Mouse (Mus musculus): ENCODE measurements at regions not wholly inside any gene's neighbourhood (a gene's known extent, or its start where the extent isn't known, plus 50 kb on each side); places are given as distances from the start of the nearest gene placed in this dataset.

DNA sequence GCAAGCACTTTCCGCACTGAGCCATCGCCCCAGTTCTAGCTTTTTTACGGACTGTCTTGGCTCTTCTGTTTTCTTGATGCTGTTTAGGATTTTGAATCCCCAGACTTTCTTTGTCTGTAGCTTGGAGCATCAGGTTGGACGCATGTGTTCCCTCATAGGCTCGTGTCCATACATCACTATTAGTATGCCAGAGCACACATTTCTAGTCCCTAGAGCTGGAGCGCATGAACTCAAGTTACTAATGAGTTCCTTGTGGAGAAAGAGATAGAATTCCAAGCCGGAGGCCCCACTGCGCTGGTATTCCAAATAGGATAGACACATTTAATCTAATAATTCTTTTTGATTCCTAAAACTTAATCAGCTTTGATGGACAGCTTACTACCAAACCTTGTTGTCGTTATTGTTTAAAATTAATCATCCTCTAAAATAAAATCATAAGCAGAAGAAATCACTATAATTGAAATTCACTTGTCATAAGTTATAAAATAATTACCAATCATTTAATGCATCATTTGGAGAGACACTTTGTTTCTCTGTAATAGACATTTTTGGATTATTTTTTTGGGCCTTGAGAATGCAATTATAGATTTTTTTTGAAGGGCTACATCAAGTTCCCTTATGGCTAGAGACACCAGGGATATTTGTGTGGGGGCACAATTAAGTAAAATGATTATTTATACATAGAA is 74.5 kb upstream of the Sash1 start:
- H3K9ac ChIP-seq (ENCODE audit: low read depth, low read length) = no peak overlapping the region
- no peak overlapping the region for H3K4me3 ChIP-seq (ENCODE audit: insufficient read depth, low read depth, low read length)
- 97% methylated on average over 9 of the region's 9 CpGs for WGBS
- H3K4me1 ChIP-seq (ENCODE audit: control insufficient read depth, insufficient read depth, low read length) = peaks cover 5% of the 10 kb centered on the region
- H3K27me3 ChIP-seq (ENCODE audit: control insufficient read depth, insufficient read depth, low read length) = no peaks in the 10 kb centered on the region
- no peak overlapping the region for H3K27ac ChIP-seq (replicated peaks; ENCODE audit: insufficient read depth, low read depth, low read length)
- no peaks in the 10 kb centered on the region for H3K79me2 ChIP-seq (ENCODE audit: control insufficient read depth, insufficient read depth, low read length)
- no peak for DNase-seq (ENCODE audit: extremely low read depth, low read depth, low spot score)
- TF ChIP-seq POLR2A (IDR thresholded peaks at IDR 0.05; ENCODE audit: extremely low read depth, insufficient read depth, low read length) (no peak), CTCF (IDR thresholded peaks at IDR 0.05; ENCODE audit: low read depth, low read length) (no peak)
- no peaks in the 10 kb centered on the region for H3K36me3 ChIP-seq (ENCODE audit: control insufficient read depth, insufficient read depth, low read length)

DNA sequence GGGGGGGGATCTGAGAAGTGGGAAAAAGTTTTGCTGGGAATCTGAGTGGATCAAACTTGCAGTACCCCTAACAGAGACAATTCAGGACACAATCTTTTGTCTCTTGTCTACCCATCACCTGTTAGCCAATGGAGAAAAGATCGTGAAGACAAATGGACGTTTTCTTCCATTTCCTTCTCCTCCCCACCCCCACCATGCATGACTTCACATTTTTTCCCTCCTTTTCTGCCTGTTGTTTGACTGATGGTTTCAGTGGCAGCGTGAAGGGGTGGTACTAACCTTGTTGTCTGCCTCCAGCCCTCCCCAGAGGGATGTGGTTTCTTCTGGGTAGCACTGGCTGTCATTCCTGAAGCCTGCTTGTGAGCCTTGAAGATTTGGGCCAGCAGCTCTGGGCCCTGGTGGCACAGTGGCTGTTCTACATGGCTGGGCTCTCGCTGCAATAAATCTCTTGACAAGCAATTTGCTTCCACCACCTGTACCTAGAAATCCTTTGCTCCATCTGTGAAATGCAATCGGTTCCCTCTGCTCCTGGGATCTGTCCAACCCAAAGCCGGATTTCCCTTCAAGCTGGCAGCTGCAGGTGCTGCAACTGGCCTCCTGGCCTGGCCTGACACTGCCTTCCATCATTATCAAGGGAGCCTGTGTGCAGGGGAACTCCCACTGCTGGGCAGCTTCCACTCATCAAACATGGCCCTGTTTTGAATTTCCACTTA is 69.8 kb upstream of the Sash1 start:
- no peak overlapping the region for H3K27ac ChIP-seq (replicated peaks; ENCODE audit: insufficient read depth, low read depth, low read length)

DNA sequence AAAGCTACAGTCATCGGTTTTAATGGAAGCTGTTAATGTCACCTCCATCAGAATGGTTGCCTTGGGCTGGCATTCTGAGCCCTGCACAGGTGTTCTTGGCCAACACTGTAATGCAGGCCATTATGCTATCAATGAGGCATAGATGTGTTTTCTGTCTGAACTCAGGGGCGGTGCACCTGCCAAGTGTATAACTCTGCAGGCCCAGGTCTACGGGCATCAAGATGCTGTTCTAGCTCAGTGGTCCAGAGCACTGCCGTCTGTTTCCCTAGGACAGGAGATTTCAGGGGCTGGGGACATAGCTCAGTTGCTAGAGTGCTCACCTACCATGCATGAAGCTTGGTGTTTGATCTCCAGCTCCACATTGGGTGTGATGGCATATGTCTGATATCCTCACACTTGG is 68.1 kb upstream of the Sash1 start:
- 98% methylated on average over 4 of the region's 4 CpGs for WGBS
- no peak for TF ChIP-seq POLR2A (IDR thresholded peaks at IDR 0.05; ENCODE audit: extremely low read depth, insufficient read depth, low read length)
- no peak for TF ChIP-seq CTCF (IDR thresholded peaks at IDR 0.05; ENCODE audit: low read depth, low read length)
- no peak for DNase-seq (ENCODE audit: extremely low read depth, low read depth, low spot score)
- Histone ChIP-seq H3K4me1 (ENCODE audit: control insufficient read depth, insufficient read depth, low read length) (peaks cover 16% of the 10 kb centered on the region), H3K27me3 (ENCODE audit: control insufficient read depth, insufficient read depth, low read length) (no peaks in the 10 kb centered on the region), H3K79me2 (ENCODE audit: control insufficient read depth, insufficient read depth, low read length) (no peaks in the 10 kb centered on the region), H3K36me3 (ENCODE audit: control insufficient read depth, insufficient read depth, low read length) (no peaks in the 10 kb centered on the region), H3K9ac (ENCODE audit: low read depth, low read length) (no peak overlapping the region), H3K27ac (replicated peaks; ENCODE audit: insufficient read depth, low read depth, low read length) (no peak overlapping the region), H3K4me3 (ENCODE audit: insufficient read depth, low read depth, low read length) (no peak overlapping the region)

More for the DNA sequence above, 69.8 kb upstream of the Sash1 start:
- TF ChIP-seq POLR2A (IDR thresholded peaks at IDR 0.05; ENCODE audit: extremely low read depth, insufficient read depth, low read length) = no peak
- no peak for TF ChIP-seq CTCF (IDR thresholded peaks at IDR 0.05; ENCODE audit: low read depth, low read length)
- DNase-seq (ENCODE audit: extremely low read depth, low read depth, low spot score) = no peak
- Histone ChIP-seq H3K9ac (ENCODE audit: low read depth, low read length) (no peak overlapping the region; the same call in 1 of the 2 replicates), H3K79me2 (ENCODE audit: control insufficient read depth, insufficient read depth, low read length) (no peaks in the 10 kb centered on the region), H3K4me3 (ENCODE audit: insufficient read depth, low read depth, low read length) (no peak overlapping the region), H3K27me3 (ENCODE audit: control insufficient read depth, insufficient read depth, low read length) (no peaks in the 10 kb centered on the region), H3K4me1 (ENCODE audit: control insufficient read depth, insufficient read depth, low read length) (peaks cover 14% of the 10 kb centered on the region), H3K36me3 (ENCODE audit: control insufficient read depth, insufficient read depth, low read length) (no peaks in the 10 kb centered on the region)
- WGBS = 61% methylated on average over 6 of the region's 6 CpGs

DNA sequence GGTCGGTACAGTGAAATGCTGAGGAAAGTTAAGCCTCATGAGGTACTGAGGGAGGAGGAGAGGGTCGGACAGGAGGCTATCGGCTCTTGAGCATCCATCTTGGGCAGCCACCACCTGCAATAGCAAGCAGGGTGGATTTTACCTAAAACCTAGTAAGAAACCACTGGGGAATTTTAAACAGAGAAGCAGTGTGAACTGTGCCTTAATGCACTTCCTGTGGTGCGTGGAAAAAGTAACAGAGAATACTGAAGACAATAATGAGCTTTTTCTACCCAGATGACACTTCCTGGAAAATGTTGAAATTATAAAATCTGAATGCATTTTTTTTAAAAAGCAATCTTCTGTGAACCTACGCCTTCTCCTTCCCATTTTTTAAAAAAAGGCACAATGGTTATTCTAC is 67.1 kb upstream of the Sash1 start:
- Histone ChIP-seq H3K4me3 (ENCODE audit: insufficient read depth, low read depth, low read length) (no peak overlapping the region), H3K36me3 (ENCODE audit: control insufficient read depth, insufficient read depth, low read length) (no peaks in the 10 kb centered on the region), H3K27me3 (ENCODE audit: control insufficient read depth, insufficient read depth, low read length) (no peaks in the 10 kb centered on the region), H3K79me2 (ENCODE audit: control insufficient read depth, insufficient read depth, low read length) (no peaks in the 10 kb centered on the region), H3K9ac (ENCODE audit: low read depth, low read length) (no peak overlapping the region), H3K4me1 (ENCODE audit: control insufficient read depth, insufficient read depth, low read length) (peaks cover 17% of the 10 kb centered on the region), H3K27ac (replicated peaks; ENCODE audit: insufficient read depth, low read depth, low read length) (no peak overlapping the region)
- TF ChIP-seq POLR2A (IDR thresholded peaks at IDR 0.05; ENCODE audit: extremely low read depth, insufficient read depth, low read length) (no peak), CTCF (IDR thresholded peaks at IDR 0.05; ENCODE audit: low read depth, low read length) (no peak)
- DNase-seq (ENCODE audit: extremely low read depth, low read depth, low spot score) = no peak
- WGBS = 92% methylated on average over 5 of the region's 5 CpGs

DNA sequence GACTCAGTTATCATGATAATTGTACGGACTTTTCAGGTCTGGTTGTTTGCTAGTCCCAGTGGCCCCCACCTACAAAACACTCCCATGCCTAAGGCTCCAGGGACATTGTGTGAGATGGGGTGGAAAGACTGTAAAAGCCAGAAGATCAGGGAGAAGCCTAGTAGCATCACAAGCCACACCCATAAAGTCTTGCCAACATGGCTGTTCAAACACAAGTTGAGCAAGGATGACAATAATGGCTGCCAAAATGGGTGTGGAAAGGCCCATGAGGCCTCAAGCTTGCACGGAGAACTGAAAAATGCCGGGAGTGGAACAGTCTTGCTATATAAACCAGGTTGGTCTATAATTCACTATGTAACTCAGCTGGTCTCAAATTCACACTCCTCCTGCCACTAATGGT is 66.1 kb upstream of the Sash1 start:
- 28% methylated on average over 3 of the region's 3 CpGs for WGBS
- H3K79me2 ChIP-seq (ENCODE audit: control insufficient read depth, insufficient read depth, low read length) = no peaks in the 10 kb centered on the region
- peak; percentile 88 for DNase-seq (ENCODE audit: extremely low read depth, low read depth, low spot score)
- H3K27ac ChIP-seq (replicated peaks; ENCODE audit: insufficient read depth, low read depth, low read length) = peak overlapping the region; percentile 19
- H3K27me3 ChIP-seq (ENCODE audit: control insufficient read depth, insufficient read depth, low read length) = no peaks in the 10 kb centered on the region
- H3K9ac ChIP-seq (ENCODE audit: low read depth, low read length) = no peak overlapping the region
- H3K4me3 ChIP-seq (ENCODE audit: insufficient read depth, low read depth, low read length) = no peak overlapping the region
- no peak for TF ChIP-seq POLR2A (IDR thresholded peaks at IDR 0.05; ENCODE audit: extremely low read depth, insufficient read depth, low read length)
- TF ChIP-seq CTCF (IDR thresholded peaks at IDR 0.05; ENCODE audit: low read depth, low read length) = no peak
- no peaks in the 10 kb centered on the region for H3K36me3 ChIP-seq (ENCODE audit: control insufficient read depth, insufficient read depth, low read length)
- peaks cover 24% of the 10 kb centered on the region for H3K4me1 ChIP-seq (ENCODE audit: control insufficient read depth, insufficient read depth, low read length)
